Mouse (Mus musculus) thymus, adult 2 months (tissue): ENCODE measurements around the gene Cadps2.

ENCODE experiments used
- CTCF ChIP-seq: fragments of 200-500 bp; IDR thresholded peaks from 2 replicates; pipeline ENCODE4 v1.5.1; 2012; ENCODE audit warnings: mild to moderate bottlenecking, control low read depth, low read length, moderate library complexity, borderline replicate concordance; ENCODE audit not compliant: control insufficient read depth, poor library complexity, insufficient read depth; ENCODE audit errors: extremely low read depth
- POLR2A ChIP-seq: fragments of 200-500 bp; IDR thresholded peaks from 2 replicates; pipeline ENCODE4 v1.6.1; 2012; ENCODE audit warnings: mild to moderate bottlenecking, low read length, control low read depth, moderate library complexity; ENCODE audit not compliant: control insufficient read depth, poor library complexity, insufficient read depth; ENCODE audit errors: extremely low read depth

GRCm38 (mm10) chr6:23648732-23649131 is 190.5 kb downstream of the Cadps2 start:
- TF ChIP-seq CTCF, result no peak
- TF ChIP-seq POLR2A, result no peak
